Mouse (Mus musculus): ENCODE results near the gene Szrd1.

Gene Szrd1

GRCm38 (mm10) chr4:141077681-141078509 is 61.7 kb downstream of the Szrd1 start, which contains the start of gene Necap2:
Gene Necap2 (minus strand): TSS chr4:141078357.
- in situ Hi-C loops (cut with MboI; ENCODE audit: low pct_unique_long_range_greater_than_20kb in 1 of 2, low sequenced_read_pairs in 2 of 2, unreplicated experiment in 1 of 2): no loop called here

GRCm38 (mm10) chr4:141076761-141077506 is 62.6 kb downstream of the Szrd1 start:
- in situ Hi-C loops (cut with MboI; ENCODE audit: low pct_unique_long_range_greater_than_20kb in 1 of 2, low sequenced_read_pairs in 2 of 2, unreplicated experiment in 1 of 2): no loop called here

GRCm38 (mm10) chr4:141074109-141074508 is 65.5 kb downstream of the Szrd1 start:
- in situ Hi-C loops (cut with MboI; ENCODE audit: low pct_unique_long_range_greater_than_20kb in 1 of 2, low sequenced_read_pairs in 2 of 2, unreplicated experiment in 1 of 2): no loop called here

GRCm38 (mm10) chr4:141073661-141074060 is 65.9 kb downstream of the Szrd1 start:
- in situ Hi-C loops (cut with MboI; ENCODE audit: low pct_unique_long_range_greater_than_20kb in 1 of 2, low sequenced_read_pairs in 2 of 2, unreplicated experiment in 1 of 2): no loop called here

- in situ Hi-C loops (cut with MboI; ENCODE audit: low pct_unique_long_range_greater_than_20kb in 1 of 2, low sequenced_read_pairs in 2 of 2, unreplicated experiment in 1 of 2): no loop called here
Measured at GRCm38 (mm10) chr4:141072502-141072901, 67.1 kb downstream of the Szrd1 start.

- in situ Hi-C loops (cut with MboI; ENCODE audit: low pct_unique_long_range_greater_than_20kb in 1 of 2, low sequenced_read_pairs in 2 of 2, unreplicated experiment in 1 of 2): no loop called here
Measured at GRCm38 (mm10) chr4:141069731-141070130, 69.8 kb downstream of the Szrd1 start.

GRCm38 (mm10) chr4:141068655-141069054 is 70.9 kb downstream of the Szrd1 start:
- in situ Hi-C loops (cut with MboI; ENCODE audit: low pct_unique_long_range_greater_than_20kb in 1 of 2, low sequenced_read_pairs in 2 of 2, unreplicated experiment in 1 of 2): no loop called here

GRCm38 (mm10) chr4:141067516-141068046 is 72.0 kb downstream of the Szrd1 start:
- in situ Hi-C loops (cut with MboI; ENCODE audit: low pct_unique_long_range_greater_than_20kb in 1 of 2, low sequenced_read_pairs in 2 of 2, unreplicated experiment in 1 of 2): no loop called here

- in situ Hi-C loops (cut with MboI; ENCODE audit: low pct_unique_long_range_greater_than_20kb in 1 of 2, low sequenced_read_pairs in 2 of 2, unreplicated experiment in 1 of 2): no loop called here
Measured at GRCm38 (mm10) chr4:141066709-141067515, 72.7 kb downstream of the Szrd1 start.

GRCm38 (mm10) chr4:141065123-141065522 is 74.5 kb downstream of the Szrd1 start:
- in situ Hi-C loops (cut with MboI; ENCODE audit: low pct_unique_long_range_greater_than_20kb in 1 of 2, low sequenced_read_pairs in 2 of 2, unreplicated experiment in 1 of 2): no loop called here

- in situ Hi-C loops (cut with MboI; ENCODE audit: low pct_unique_long_range_greater_than_20kb in 1 of 2, low sequenced_read_pairs in 2 of 2, unreplicated experiment in 1 of 2): no loop called here
Measured at GRCm38 (mm10) chr4:141064104-141064659, 75.4 kb downstream of the Szrd1 start.
